Mouse (Mus musculus): ENCODE results near the gene Ttll11.

Ttll11 gene

GRCm38 (mm10) chr2:35899712-35900111, 80.0 kb downstream of the Ttll11 start:
- no peak for DNase-seq (ENCODE audit: low spot score)

GRCm38 (mm10) chr2:35899135-35899474, 80.6 kb downstream of the Ttll11 start:
- DNase-seq (ENCODE audit: low spot score) = no peak

GRCm38 (mm10) chr2:35898425-35899134, 81.1 kb downstream of the Ttll11 start:
- peak; percentile 36 for DNase-seq (ENCODE audit: low spot score)

GRCm38 (mm10) chr2:35897125-35897524, 82.6 kb downstream of the Ttll11 start:
- DNase-seq (ENCODE audit: low spot score) = no peak

- no peak for DNase-seq (ENCODE audit: low spot score)
Observed at GRCm38 (mm10) chr2:35894512-35894911, 85.2 kb downstream of the Ttll11 start.

DNA sequence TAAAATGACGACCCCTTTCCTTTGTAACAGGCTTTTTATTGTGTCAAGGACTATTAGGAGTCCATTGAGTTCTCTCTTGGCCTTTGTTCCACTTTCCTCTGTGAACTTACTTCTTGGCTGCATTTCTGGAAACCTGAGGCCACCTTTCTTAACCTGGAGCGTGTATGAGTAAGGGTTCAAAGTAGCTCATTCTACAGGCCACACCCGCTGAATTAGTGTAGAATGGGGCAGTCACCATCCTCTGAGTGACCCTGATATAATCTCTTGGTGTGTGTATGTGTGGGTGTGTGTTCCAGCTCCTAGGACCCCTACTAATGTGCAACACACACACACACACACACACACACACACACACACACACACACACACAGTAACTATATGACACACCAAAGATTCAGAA, 89.1 kb downstream of the Ttll11 start:
- no peak for DNase-seq (ENCODE audit: low spot score)

GRCm38 (mm10) chr2:35889776-35890175, 89.9 kb downstream of the Ttll11 start:
- DNase-seq (ENCODE audit: low spot score) = no peak

DNA sequence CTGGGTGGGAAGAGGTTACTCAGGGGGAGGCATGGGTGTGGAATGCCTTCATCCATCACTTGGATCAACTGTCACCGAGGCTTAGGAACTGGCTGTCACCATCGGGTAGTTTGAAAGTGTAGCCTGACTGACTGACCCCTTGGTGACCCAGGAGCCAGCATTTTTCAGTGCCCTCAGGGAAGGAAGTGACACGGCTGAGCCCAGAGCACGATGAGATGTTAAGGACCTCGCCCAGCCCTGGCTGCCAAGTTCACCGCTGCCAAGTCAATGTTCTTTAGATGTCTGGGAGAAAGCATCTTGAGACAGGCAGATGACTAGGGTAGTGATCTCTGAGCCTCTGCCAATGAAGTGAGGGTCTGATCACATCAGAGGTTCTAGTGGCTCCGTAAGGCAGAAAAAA, 95.4 kb downstream of the Ttll11 start:
- peak; percentile 45 for DNase-seq (ENCODE audit: low spot score)

DNA sequence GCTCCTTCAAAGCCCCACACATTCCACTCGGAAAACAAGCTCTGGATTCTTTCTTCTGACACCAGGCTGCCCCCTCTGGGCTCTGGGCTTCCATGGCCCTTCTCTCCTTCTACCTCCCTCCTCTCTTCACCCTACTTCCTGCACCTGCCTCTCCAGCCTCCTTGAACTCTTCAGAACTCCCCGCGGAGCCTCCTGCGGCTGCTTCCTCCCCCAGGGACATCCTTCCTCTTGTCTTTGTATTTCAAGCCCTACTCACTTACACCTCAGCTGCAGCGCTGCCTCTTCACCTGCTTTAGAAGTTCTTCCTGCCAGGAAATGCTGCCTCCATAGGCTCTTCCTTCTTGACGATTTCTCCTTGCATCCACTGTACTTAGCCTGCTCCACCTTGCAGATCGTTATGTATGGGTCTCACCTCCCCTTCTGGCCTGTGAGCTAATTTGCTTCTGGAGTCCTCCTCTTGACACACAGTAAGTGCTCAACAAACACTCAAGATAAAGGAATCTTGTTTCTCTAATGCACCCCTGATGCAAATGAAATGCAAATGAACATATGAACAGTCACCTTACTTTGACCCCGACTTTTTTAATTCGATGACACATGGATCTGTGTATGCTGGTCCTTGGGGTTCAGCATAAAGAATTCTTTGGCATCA, 97.3 kb downstream of the Ttll11 start:
- no peak for DNase-seq (ENCODE audit: low spot score)

DNA sequence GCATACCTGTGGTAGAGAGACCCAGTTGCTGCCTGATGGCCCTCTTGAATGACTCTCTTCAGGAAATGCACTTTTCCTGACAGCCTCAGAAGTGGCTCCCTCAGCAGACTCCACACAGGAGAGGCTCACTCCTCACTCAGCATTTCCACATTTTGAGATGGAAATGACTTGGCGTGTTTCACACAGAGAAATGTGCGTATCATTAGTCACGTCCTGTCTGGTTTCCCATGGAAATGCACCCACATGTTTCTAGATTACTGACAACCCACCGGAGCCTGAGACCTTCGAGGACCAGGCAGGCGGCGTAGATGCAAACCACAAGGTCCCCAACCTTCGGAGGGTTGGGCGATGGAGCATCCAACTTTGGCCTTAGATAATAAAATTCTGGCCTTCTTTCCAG, 97.8 kb downstream of the Ttll11 start:
- DNase-seq (ENCODE audit: low spot score) = no peak

DNA sequence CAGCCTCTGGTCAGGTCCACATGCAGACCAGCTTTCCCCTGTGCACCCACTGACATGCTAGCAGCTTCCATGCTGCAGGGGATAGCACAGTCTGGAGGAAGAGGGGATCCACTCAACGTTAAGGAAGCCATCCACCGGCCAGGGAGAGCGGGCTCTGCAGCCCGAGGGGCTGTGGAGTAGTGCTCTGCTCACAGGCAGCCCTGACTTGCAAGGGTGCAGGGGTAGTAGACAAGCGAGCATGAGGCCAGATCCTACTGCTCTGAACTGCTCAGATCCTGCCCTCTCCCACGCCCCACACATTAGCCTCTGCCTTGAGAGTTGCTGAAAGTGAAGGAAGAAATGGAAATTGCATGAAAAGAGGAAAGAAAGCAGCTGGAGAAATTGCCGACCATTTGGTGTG, 99.4 kb downstream of the Ttll11 start:
- DNase-seq (ENCODE audit: low spot score) = no peak

DNA sequence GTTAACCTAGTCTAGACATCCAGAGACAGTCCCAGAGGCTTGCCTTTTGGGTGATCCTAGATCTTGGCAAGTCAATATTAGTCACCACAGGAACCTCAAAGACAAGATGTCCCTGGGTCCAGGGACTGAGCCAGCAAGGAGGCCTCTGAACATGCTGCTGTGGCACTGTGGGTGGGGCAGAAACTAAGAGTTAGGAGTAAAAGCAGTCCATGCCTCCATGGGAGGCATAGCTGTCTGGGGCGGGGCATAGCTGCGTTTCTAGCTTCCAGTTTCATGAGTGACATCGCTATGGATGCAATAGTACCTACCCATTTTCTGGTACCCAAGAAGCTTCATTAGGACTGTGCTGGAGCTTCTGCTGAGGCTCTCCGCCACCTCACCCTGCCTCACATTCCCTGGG, 99.8 kb downstream of the Ttll11 start:
- no peak for DNase-seq (ENCODE audit: low spot score)

DNA sequence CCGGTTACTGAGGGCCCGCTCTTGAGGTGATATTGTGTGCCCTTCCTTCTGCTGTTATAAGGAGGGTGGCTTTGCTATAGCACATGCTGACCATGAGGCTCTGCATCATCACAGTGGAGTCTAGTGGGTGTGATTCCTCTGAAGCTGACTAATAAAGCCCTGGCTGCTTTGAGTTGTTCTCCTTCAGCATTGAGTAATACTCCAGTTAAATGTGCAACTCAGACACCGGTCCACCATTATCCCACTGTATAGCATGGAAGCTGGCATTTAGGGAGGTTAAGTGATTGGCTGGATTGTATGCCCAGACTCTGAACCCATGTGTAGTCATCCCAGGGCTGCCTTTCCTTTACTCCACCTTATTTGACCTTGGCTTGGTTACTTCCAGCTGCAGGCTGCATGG, 101.2 kb downstream of the Ttll11 start:
- DNase-seq (ENCODE audit: low spot score) = no peak

GRCm38 (mm10) chr2:35875572-35875971, 104.1 kb downstream of the Ttll11 start:
- DNase-seq (ENCODE audit: low spot score) = no peak

GRCm38 (mm10) chr2:35874421-35874820, 105.3 kb downstream of the Ttll11 start:
- no peak for DNase-seq (ENCODE audit: low spot score)

DNA sequence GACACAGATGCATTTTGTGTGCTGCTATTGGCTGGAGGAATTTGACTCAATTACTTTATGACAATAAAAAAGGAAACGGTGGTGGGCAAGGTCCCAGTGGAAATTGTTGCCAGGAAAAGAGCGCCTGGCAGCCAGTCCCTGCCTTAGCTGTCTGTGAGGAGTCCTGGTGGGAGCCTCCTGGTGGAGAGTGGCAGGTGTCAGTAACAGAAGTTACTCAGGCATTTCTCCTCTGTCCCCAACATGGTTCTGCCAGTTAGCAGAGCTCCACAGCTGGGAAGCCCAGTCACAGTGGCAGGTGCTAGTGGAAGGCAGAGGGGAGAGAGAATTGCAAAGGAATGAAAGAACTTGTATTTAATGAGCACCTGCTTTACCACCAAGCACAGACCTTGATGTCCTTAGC, 110.5 kb downstream of the Ttll11 start:
- DNase-seq (ENCODE audit: low spot score) = no peak

- no peak for DNase-seq (ENCODE audit: low spot score)
Observed at GRCm38 (mm10) chr2:35863284-35863683, 116.4 kb downstream of the Ttll11 start.

GRCm38 (mm10) chr2:35861185-35861584, 118.5 kb downstream of the Ttll11 start:
- no peak for DNase-seq (ENCODE audit: low spot score)

DNA sequence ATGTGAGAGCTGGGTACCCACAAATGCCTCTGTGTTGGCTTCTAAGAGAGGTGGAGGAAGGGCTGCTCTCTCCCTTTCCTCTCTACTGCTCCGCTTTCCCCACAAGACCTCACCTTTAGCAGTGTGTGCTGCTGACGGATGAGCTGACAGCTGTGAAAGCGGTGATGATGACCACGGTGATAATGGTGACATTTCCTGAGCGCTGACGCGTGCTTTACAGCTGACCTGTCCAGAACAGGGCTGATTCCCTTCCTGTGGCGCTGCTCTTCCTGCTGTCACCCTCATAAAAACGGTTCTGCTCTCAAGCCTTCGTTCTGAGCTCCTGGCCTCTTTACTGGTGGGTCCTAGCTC, 119.3 kb downstream of the Ttll11 start:
- DNase-seq (ENCODE audit: low spot score) = no peak

DNA sequence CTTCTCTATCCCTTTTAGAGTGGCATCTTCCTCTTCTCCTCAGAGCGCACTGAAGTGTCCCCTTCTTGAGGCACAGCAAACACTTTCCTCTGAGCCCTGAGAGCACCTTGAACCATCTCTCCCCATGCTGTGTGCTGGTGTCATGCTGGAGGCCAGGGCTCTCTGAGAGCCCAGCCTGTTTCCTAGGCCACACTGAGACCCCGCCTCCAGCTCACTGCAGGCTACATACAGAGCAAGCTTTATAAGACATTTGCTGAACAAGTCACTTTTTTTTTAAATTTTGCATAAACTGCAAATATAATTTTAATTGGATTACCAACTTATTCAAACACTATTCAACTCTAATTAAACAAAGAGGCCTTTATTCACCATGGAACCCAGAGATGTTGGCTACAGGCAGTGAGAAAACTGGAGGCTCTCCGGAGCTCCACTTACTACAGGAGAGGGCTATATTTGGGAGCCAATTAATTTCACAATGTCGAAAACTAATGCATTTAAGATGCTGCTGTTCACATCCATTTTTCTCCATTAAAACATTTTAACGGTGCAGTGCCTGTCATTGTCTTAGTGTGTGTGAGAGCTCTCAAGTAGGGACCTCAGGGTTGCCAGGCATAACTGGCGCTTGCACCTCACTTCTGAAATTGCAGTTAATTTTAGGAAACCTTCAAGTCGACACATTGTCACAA, 119.9 kb downstream of the Ttll11 start:
- DNase-seq (ENCODE audit: low spot score) = no peak

DNA sequence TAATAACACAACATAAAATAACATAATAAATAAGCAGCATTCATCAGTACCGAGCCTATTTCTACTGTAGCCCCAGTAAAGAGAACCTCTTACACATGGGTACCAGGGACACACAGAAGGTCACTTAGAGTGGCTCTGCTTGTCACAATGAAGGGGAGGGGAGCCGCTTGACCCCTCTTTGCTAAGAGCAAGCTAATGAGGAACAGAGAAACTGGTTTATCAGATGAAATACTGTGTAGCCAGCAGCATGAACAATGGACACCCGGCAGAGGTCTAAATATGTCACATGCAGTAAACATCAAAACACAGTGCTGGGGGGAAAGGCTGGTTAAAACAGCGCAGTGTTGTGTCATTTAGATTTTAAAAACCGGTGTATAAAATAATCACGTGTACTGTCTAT, 121.4 kb downstream of the Ttll11 start:
- DNase-seq (ENCODE audit: low spot score) = no peak

DNA sequence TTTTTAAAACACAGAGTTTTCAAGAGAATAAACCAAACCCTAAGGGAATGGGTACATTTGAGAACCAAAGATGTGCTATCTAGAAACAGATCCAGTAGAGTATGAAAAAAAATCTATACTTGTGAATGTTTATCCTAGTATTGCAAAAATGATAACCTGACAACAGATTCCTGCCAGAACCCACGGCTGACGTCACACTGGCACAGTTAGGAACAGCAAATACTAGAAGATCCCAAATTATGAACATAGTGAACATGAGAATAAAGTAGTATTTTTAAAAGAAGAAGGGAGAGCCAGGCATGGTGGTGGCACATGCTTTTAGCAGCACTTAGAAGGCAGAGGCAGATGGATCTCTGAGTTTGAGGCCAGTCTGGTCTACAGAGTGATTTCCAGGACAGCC, 122.8 kb downstream of the Ttll11 start:
- DNase-seq (ENCODE audit: low spot score) = no peak

DNA sequence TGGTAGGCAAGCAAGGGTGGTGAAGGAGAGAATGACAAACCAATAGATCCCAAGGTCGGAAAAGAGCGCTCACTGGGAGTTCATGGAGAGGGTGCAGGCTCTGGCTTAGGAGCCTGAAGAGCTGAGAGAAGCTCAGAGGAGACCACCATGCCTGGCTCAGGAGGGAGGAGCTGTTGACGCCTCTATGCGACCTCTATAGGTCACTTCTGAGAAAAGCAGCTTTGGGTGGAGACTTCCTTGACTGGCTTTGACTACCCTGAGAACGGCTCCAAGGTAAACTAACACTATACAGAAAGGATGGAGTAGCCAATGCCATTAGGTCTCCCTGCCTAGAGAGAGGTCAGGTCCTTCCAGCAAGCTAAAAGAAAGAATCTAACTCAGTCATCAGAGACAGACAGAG, 124.8 kb downstream of the Ttll11 start:
- no peak for DNase-seq (ENCODE audit: low spot score)

GRCm38 (mm10) chr2:35852971-35853370, 126.7 kb downstream of the Ttll11 start:
- DNase-seq (ENCODE audit: low spot score) = no peak
